Mouse (Mus musculus): Measurements from ENCODE around the gene Rdh11. TPM values are rescaled to one million over a fixed set of nuclear protein-coding genes. Genes with fewer than 3 reads are reported as not detected.

The Rdh11 gene
- polyA plus RNA-seq, 1 experiment = 42.1 TPM

GRCm38 (mm10) chr12:79162876-79163275 is 29.2 kb downstream of the Rdh11 start:
- Histone ChIP-seq H3K4me3 (ENCODE audit: low read depth, low read length) (no peak overlapping the region), H3K4me1 (ENCODE audit: control insufficient read depth, insufficient read depth, low read length) (no peaks in the 10 kb centered on the region), H3K9me3 (replicated peaks; ENCODE audit: control insufficient read depth, insufficient read depth, low read length, poor library complexity, severe bottlenecking) (no peaks in the 10 kb centered on the region), H3K27me3 (ENCODE audit: control insufficient read depth, insufficient read depth, low read length, poor library complexity, severe bottlenecking) (no peaks in the 10 kb centered on the region), H3K36me3 (ENCODE audit: control insufficient read depth, insufficient read depth, low read length, poor library complexity, severe bottlenecking) (peaks cover 10% of the 10 kb centered on the region), H3K27ac (ENCODE audit: insufficient read depth, low read length) (no peak overlapping the region), H3K9ac (ENCODE audit: low read depth, poor library complexity, severe bottlenecking) (no peak overlapping the region)
- no peak for TF ChIP-seq CTCF (IDR thresholded peaks at IDR 0.05; ENCODE audit: low read depth, low read length)
- TF ChIP-seq EP300 (IDR thresholded peaks at IDR 0.05; ENCODE audit: insufficient read depth, low read depth, low read length) = no peak
- no peak for TF ChIP-seq POLR2A (IDR thresholded peaks at IDR 0.05; ENCODE audit: insufficient read depth, low read length)

- H3K36me3 ChIP-seq (ENCODE audit: control insufficient read depth, insufficient read depth, low read length, poor library complexity, severe bottlenecking) = no peaks in the 10 kb centered on the region
- H3K4me1 ChIP-seq (ENCODE audit: control insufficient read depth, insufficient read depth, low read length) = no peaks in the 10 kb centered on the region
- no peak for TF ChIP-seq POLR2A (IDR thresholded peaks at IDR 0.05; ENCODE audit: insufficient read depth, low read length)
- TF ChIP-seq EP300 (IDR thresholded peaks at IDR 0.05; ENCODE audit: insufficient read depth, low read depth, low read length) = no peak
- no peak for TF ChIP-seq CTCF (IDR thresholded peaks at IDR 0.05; ENCODE audit: low read depth, low read length)
- H3K9ac ChIP-seq (ENCODE audit: low read depth, poor library complexity, severe bottlenecking) = no peak overlapping the region
- H3K27me3 ChIP-seq (ENCODE audit: control insufficient read depth, insufficient read depth, low read length, poor library complexity, severe bottlenecking) = no peaks in the 10 kb centered on the region
- no peak overlapping the region for H3K4me3 ChIP-seq (ENCODE audit: low read depth, low read length)
- H3K9me3 ChIP-seq (replicated peaks; ENCODE audit: control insufficient read depth, insufficient read depth, low read length, poor library complexity, severe bottlenecking) = no peaks in the 10 kb centered on the region
- H3K27ac ChIP-seq (ENCODE audit: insufficient read depth, low read length) = no peak overlapping the region
Observed at GRCm38 (mm10) chr12:79149653-79150052, 42.4 kb downstream of the Rdh11 start.

DNA sequence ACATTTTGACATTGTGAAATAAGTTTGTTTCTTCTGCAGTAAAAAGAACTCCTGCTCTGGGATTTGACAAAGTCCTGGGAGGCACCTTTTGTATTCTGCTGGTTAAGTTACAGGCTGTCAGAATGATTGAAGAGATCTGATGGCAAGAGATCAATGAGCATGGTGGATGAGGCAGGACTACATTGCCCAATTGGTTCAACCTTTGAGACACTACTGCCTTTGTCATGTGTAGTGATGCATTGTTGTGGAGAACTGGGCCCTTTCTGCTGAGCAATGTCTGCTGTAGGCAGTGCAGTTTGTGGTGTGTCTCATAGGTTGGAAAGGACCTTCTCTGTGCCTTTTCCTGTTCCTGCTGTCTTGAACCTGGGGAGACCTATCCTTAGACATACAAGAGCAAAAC is 50.7 kb downstream of the Rdh11 start:
- no peaks in the 10 kb centered on the region for H3K36me3 ChIP-seq (ENCODE audit: control insufficient read depth, insufficient read depth, low read length, poor library complexity, severe bottlenecking)
- no peaks in the 10 kb centered on the region for H3K9me3 ChIP-seq (replicated peaks; ENCODE audit: control insufficient read depth, insufficient read depth, low read length, poor library complexity, severe bottlenecking)
- TF ChIP-seq POLR2A (IDR thresholded peaks at IDR 0.05; ENCODE audit: insufficient read depth, low read length) = no peak
- TF ChIP-seq CTCF (IDR thresholded peaks at IDR 0.05; ENCODE audit: low read depth, low read length) = no peak
- no peak for TF ChIP-seq EP300 (IDR thresholded peaks at IDR 0.05; ENCODE audit: insufficient read depth, low read depth, low read length)
- H3K4me3 ChIP-seq (ENCODE audit: low read depth, low read length) = no peak overlapping the region
- no peak overlapping the region for H3K9ac ChIP-seq (ENCODE audit: low read depth, poor library complexity, severe bottlenecking)
- H3K4me1 ChIP-seq (ENCODE audit: control insufficient read depth, insufficient read depth, low read length) = no peaks in the 10 kb centered on the region
- H3K27ac ChIP-seq (ENCODE audit: insufficient read depth, low read length) = no peak overlapping the region
- H3K27me3 ChIP-seq (ENCODE audit: control insufficient read depth, insufficient read depth, low read length, poor library complexity, severe bottlenecking) = no peaks in the 10 kb centered on the region

- TF ChIP-seq EP300 (IDR thresholded peaks at IDR 0.05; ENCODE audit: insufficient read depth, low read depth, low read length) = no peak
- TF ChIP-seq CTCF (IDR thresholded peaks at IDR 0.05; ENCODE audit: low read depth, low read length) = no peak
- TF ChIP-seq POLR2A (IDR thresholded peaks at IDR 0.05; ENCODE audit: insufficient read depth, low read length) = no peak
- no peaks in the 10 kb centered on the region for H3K27me3 ChIP-seq (ENCODE audit: control insufficient read depth, insufficient read depth, low read length, poor library complexity, severe bottlenecking)
Observed at GRCm38 (mm10) chr12:79140811-79141210, 51.3 kb downstream of the Rdh11 start.

GRCm38 (mm10) chr12:79139417-79139816 is 52.7 kb downstream of the Rdh11 start:
- TF ChIP-seq CTCF (IDR thresholded peaks at IDR 0.05; ENCODE audit: low read depth, low read length) (no peak), POLR2A (IDR thresholded peaks at IDR 0.05; ENCODE audit: insufficient read depth, low read length) (no peak), EP300 (IDR thresholded peaks at IDR 0.05; ENCODE audit: insufficient read depth, low read depth, low read length) (no peak)
- Histone ChIP-seq H3K4me3 (ENCODE audit: low read depth, low read length) (no peak overlapping the region), H3K9ac (ENCODE audit: low read depth, poor library complexity, severe bottlenecking) (no peak overlapping the region), H3K27me3 (ENCODE audit: control insufficient read depth, insufficient read depth, low read length, poor library complexity, severe bottlenecking) (no peaks in the 10 kb centered on the region), H3K36me3 (ENCODE audit: control insufficient read depth, insufficient read depth, low read length, poor library complexity, severe bottlenecking) (no peaks in the 10 kb centered on the region), H3K27ac (ENCODE audit: insufficient read depth, low read length) (no peak overlapping the region), H3K9me3 (replicated peaks; ENCODE audit: control insufficient read depth, insufficient read depth, low read length, poor library complexity, severe bottlenecking) (no peaks in the 10 kb centered on the region), H3K4me1 (ENCODE audit: control insufficient read depth, insufficient read depth, low read length) (no peaks in the 10 kb centered on the region)

More at GRCm38 (mm10) chr12:79140811-79141210, 51.3 kb downstream of the Rdh11 start:
- Histone ChIP-seq H3K4me3 (ENCODE audit: low read depth, low read length) (no peak overlapping the region), H3K9me3 (replicated peaks; ENCODE audit: control insufficient read depth, insufficient read depth, low read length, poor library complexity, severe bottlenecking) (no peaks in the 10 kb centered on the region), H3K4me1 (ENCODE audit: control insufficient read depth, insufficient read depth, low read length) (no peaks in the 10 kb centered on the region), H3K27ac (ENCODE audit: insufficient read depth, low read length) (no peak overlapping the region), H3K36me3 (ENCODE audit: control insufficient read depth, insufficient read depth, low read length, poor library complexity, severe bottlenecking) (no peaks in the 10 kb centered on the region), H3K9ac (ENCODE audit: low read depth, poor library complexity, severe bottlenecking) (no peak overlapping the region)

DNA sequence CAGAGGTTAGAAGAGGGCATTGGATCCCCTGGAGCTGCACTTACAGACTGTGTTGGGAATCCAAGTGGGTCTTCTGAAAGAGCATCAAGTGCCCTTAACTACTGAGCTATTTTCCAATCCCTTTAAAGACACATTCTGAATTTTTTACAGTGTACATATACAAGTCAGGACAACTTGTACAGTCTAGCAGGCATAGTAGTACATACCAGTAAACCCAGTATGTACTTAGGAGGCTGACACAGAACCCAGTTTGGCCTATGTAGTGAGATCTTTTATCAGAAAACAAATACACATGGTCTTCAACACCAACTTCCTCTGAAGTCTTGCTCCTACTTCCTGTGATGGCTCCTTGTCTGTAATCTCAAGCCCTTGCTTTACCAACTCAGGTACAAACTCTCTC is 53.1 kb downstream of the Rdh11 start:
- H3K9me3 ChIP-seq (replicated peaks; ENCODE audit: control insufficient read depth, insufficient read depth, low read length, poor library complexity, severe bottlenecking) = no peaks in the 10 kb centered on the region
- H3K4me1 ChIP-seq (ENCODE audit: control insufficient read depth, insufficient read depth, low read length) = no peaks in the 10 kb centered on the region
- H3K27me3 ChIP-seq (ENCODE audit: control insufficient read depth, insufficient read depth, low read length, poor library complexity, severe bottlenecking) = no peaks in the 10 kb centered on the region
- H3K9ac ChIP-seq (ENCODE audit: low read depth, poor library complexity, severe bottlenecking) = no peak overlapping the region
- no peaks in the 10 kb centered on the region for H3K36me3 ChIP-seq (ENCODE audit: control insufficient read depth, insufficient read depth, low read length, poor library complexity, severe bottlenecking)
- TF ChIP-seq CTCF (IDR thresholded peaks at IDR 0.05; ENCODE audit: low read depth, low read length) (no peak), POLR2A (IDR thresholded peaks at IDR 0.05; ENCODE audit: insufficient read depth, low read length) (no peak), EP300 (IDR thresholded peaks at IDR 0.05; ENCODE audit: insufficient read depth, low read depth, low read length) (no peak)
- H3K4me3 ChIP-seq (ENCODE audit: low read depth, low read length) = no peak overlapping the region
- H3K27ac ChIP-seq (ENCODE audit: insufficient read depth, low read length) = no peak overlapping the region
